Mouse (Mus musculus) MEL (cell line): ENCODE data around the gene Nf1. TPM values are rescaled to one million over a fixed set of nuclear protein-coding genes. Genes with fewer than 3 reads are reported as not detected.

Experiments
- DNase-seq: peaks from one replicate; pipeline ENCODE4 v3.0.0; 2011; ENCODE audit warnings: low read depth, low spot score
- H3K27ac ChIP-seq: 2 replicates; pipeline ENCODE4 v1.5.1; 2012; ENCODE audit warnings: low read depth, mild to moderate bottlenecking, control low read depth, low read length, moderate library complexity; ENCODE audit not compliant: control insufficient read depth
- H3K27me3 ChIP-seq, 2 experiments: fragments of 150-350 bp in 1 of 2; sonication (generic) in 1 of 2; 2 replicates each; pipeline ENCODE4 v1.6.1; 2012; ENCODE audit warnings: low read length in 2 of 2, mild to moderate bottlenecking in 2 of 2, improper control_type of control experiment in 1 of 2, moderate library complexity in 1 of 2; ENCODE audit not compliant: insufficient read depth in 2 of 2, control insufficient read depth in 1 of 2
- H3K36me3 ChIP-seq, 2 experiments: 2 replicates each; pipeline ENCODE4 v1.6.1; 2012 to 2014; ENCODE audit warnings: low read length in 2 of 2, improper control_type of control experiment in 1 of 2, inconsistent platforms in 1 of 2, mild to moderate bottlenecking in 1 of 2; ENCODE audit not compliant: insufficient read depth in 2 of 2, control insufficient read depth in 1 of 2
- H3K4me1 ChIP-seq, 2 experiments: fragments of 150-350 bp in 1 of 2; sonication (generic) in 1 of 2; 2 replicates each; pipeline ENCODE4 v1.6.1; 2012; ENCODE audit warnings: low read length in 2 of 2, improper control_type of control experiment in 1 of 2, mild to moderate bottlenecking in 1 of 2; ENCODE audit not compliant: insufficient read depth in 2 of 2, control insufficient read depth in 1 of 2
- H3K4me3 ChIP-seq, 2 experiments: fragments of 150-350 bp in 1 of 2; sonication (generic) in 1 of 2; 2 replicates each; pipeline ENCODE4 v1.5.1; 2012; ENCODE audit warnings: low read depth in 2 of 2, low read length in 2 of 2, mild to moderate bottlenecking in 2 of 2, moderate library complexity in 2 of 2, control low read depth in 1 of 2, improper control_type of control experiment in 1 of 2; ENCODE audit not compliant: control insufficient read depth in 1 of 2, insufficient read depth in 1 of 2
- H3K79me2 ChIP-seq: 2 replicates; pipeline ENCODE4 v1.6.1; 2012; ENCODE audit warnings: mild to moderate bottlenecking, low read length, moderate library complexity; ENCODE audit not compliant: control insufficient read depth, poor library complexity, insufficient read depth
- H3K9ac ChIP-seq: 2 replicates; pipeline ENCODE4 v1.6.1; 2012; ENCODE audit warnings: low read depth, mild to moderate bottlenecking, control low read depth, low read length, moderate library complexity; ENCODE audit not compliant: control insufficient read depth, poor library complexity, severe bottlenecking
- H3K9me3 ChIP-seq: fragments of 150-350 bp; sonication (generic); replicated peaks from 2 replicates; pipeline ENCODE4 v1.6.1; 2012; ENCODE audit warnings: mild to moderate bottlenecking, low read length, improper control_type of control experiment, moderate library complexity; ENCODE audit not compliant: insufficient read depth
- BHLHE40 ChIP-seq: IDR thresholded peaks from 2 replicates; pipeline ENCODE4 v1.6.1; 2012; ENCODE audit warnings: low read depth, mild to moderate bottlenecking, inconsistent platforms, low read length, improper control_type of control experiment, borderline replicate concordance
- CHD1 ChIP-seq: IDR thresholded peaks from 2 replicates; pipeline ENCODE4 v1.6.1; 2012; ENCODE audit warnings: low read depth, mild to moderate bottlenecking, inconsistent platforms, low read length, improper control_type of control experiment
- CHD2 ChIP-seq: IDR thresholded peaks from 2 replicates; pipeline ENCODE4 v1.6.1; 2011; ENCODE audit warnings: low read length, improper control_type of control experiment
- CTCF ChIP-seq, 3 experiments: IDR thresholded peaks in 2 of 3; conservative IDR thresholded peaks in 1 of 3; 2 replicates each; pipeline ENCODE4 v1.5.1; 2011 to 2012; ENCODE audit warnings: low read length in 3 of 3, low read depth in 2 of 3, mild to moderate bottlenecking in 2 of 3, improper control_type of control experiment in 1 of 3, inconsistent platforms in 1 of 3, mixed read lengths in 1 of 3, moderate library complexity in 1 of 3; ENCODE audit not compliant: control insufficient read depth in 1 of 3, insufficient read depth in 1 of 3, poor library complexity in 1 of 3, severe bottlenecking in 1 of 3
- ELF1 ChIP-seq: IDR thresholded peaks from 2 replicates; pipeline ENCODE4 v1.6.1; 2014; ENCODE audit warnings: low read depth, mild to moderate bottlenecking, inconsistent platforms, low read length, improper control_type of control experiment, moderate library complexity
- GABPA ChIP-seq: IDR thresholded peaks from 2 replicates; pipeline ENCODE4 v1.6.1; 2012; ENCODE audit warnings: low read depth, mild to moderate bottlenecking, inconsistent platforms, low read length, improper control_type of control experiment, moderate library complexity
- KAT2A ChIP-seq: conservative IDR thresholded peaks from 2 replicates; pipeline ENCODE4 v1.6.1; 2012; ENCODE audit warnings: low read depth, low read length, improper control_type of control experiment, inconsistent platforms
- MAFK ChIP-seq: IDR thresholded peaks from 2 replicates; pipeline ENCODE4 v1.6.1; 2011; ENCODE audit warnings: low read depth, mild to moderate bottlenecking, low read length, improper control_type of control experiment, borderline replicate concordance
- MXI1 ChIP-seq: IDR thresholded peaks from 2 replicates; pipeline ENCODE4 v1.6.1; 2011; ENCODE audit warnings: mild to moderate bottlenecking, low read depth, low read length, improper control_type of control experiment
- NRF1 ChIP-seq: IDR thresholded peaks from 2 replicates; pipeline ENCODE4 v1.6.1; 2014; ENCODE audit warnings: low read depth, mild to moderate bottlenecking, inconsistent platforms, low read length, improper control_type of control experiment, moderate library complexity; ENCODE audit not compliant: poor library complexity, insufficient read depth, severe bottlenecking
- POLR2A ChIP-seq, 2 experiments: IDR thresholded peaks; 2 replicates each; pipeline ENCODE4 v1.6.1; 2011 to 2012; ENCODE audit warnings: low read length in 2 of 2, mild to moderate bottlenecking in 2 of 2, control low read depth in 1 of 2, improper control_type of control experiment in 1 of 2, low read depth in 1 of 2, moderate library complexity in 1 of 2; ENCODE audit not compliant: control insufficient read depth in 1 of 2, insufficient read depth in 1 of 2, poor library complexity in 1 of 2
- POLR2AphosphoS2 ChIP-seq: IDR thresholded peaks from 2 replicates; pipeline ENCODE4 v1.6.1; 2011; ENCODE audit warnings: low read length, improper control_type of control experiment
- RAD21 ChIP-seq: IDR thresholded peaks from 2 replicates; pipeline ENCODE4 v1.6.1; 2011; ENCODE audit warnings: mild to moderate bottlenecking, low read depth, low read length, improper control_type of control experiment
- RCOR1 ChIP-seq: IDR thresholded peaks from 2 replicates; pipeline ENCODE4 v1.6.1; 2012; ENCODE audit warnings: low read depth, mild to moderate bottlenecking, inconsistent platforms, low read length, improper control_type of control experiment
- SMC3 ChIP-seq: IDR thresholded peaks from 2 replicates; pipeline ENCODE4 v1.6.1; 2011; ENCODE audit warnings: low read depth, low read length, improper control_type of control experiment
- TCF12 ChIP-seq: IDR thresholded peaks from 2 replicates; pipeline ENCODE4 v1.6.1; 2014; ENCODE audit warnings: low read depth, mild to moderate bottlenecking, inconsistent platforms, low read length, improper control_type of control experiment, moderate library complexity
- USF2 ChIP-seq, 2 experiments: IDR thresholded peaks; 2 replicates each; pipeline ENCODE4 v1.6.1; 2011 to 2012; ENCODE audit warnings: improper control_type of control experiment in 2 of 2, low read length in 2 of 2, borderline replicate concordance in 1 of 2, inconsistent platforms in 1 of 2, low read depth in 1 of 2, mild to moderate bottlenecking in 1 of 2; ENCODE audit not compliant: insufficient read depth in 1 of 2
- ZNF384 ChIP-seq: IDR thresholded peaks from 2 replicates; pipeline ENCODE4 v1.6.1; 2012; ENCODE audit warnings: low read depth, mild to moderate bottlenecking, inconsistent platforms, low read length, improper control_type of control experiment
- polyA plus RNA-seq, 2 experiments: library from polyadenylated mRNA; stranded (reverse) in 1 of 2; unstranded in 1 of 2; fragments of >175 nt in 1 of 2; fragments of >200 nt in 1 of 2; gene quantifications; 2 replicates each; pipeline versions ENCODE4 v1.2.1 to v1.2.4; 2012; ENCODE audit warnings: low replicate concordance in 2 of 2, low read depth in 1 of 2; ENCODE audit not compliant: insufficient read length in 2 of 2, insufficient read depth in 1 of 2, missing spikeins in 1 of 2
- total RNA-seq: library from RNA; depleted of rRNA; stranded (reverse); fragments of 300-350 nt; gene quantifications from 2 replicates; pipeline ENCODE4 v1.2.3, GENCODE M21; 2012

Nf1 gene
- total and polyA plus RNA-seq, 3 experiments, result 13.2 to 108 (median 20.3) TPM

DNA sequence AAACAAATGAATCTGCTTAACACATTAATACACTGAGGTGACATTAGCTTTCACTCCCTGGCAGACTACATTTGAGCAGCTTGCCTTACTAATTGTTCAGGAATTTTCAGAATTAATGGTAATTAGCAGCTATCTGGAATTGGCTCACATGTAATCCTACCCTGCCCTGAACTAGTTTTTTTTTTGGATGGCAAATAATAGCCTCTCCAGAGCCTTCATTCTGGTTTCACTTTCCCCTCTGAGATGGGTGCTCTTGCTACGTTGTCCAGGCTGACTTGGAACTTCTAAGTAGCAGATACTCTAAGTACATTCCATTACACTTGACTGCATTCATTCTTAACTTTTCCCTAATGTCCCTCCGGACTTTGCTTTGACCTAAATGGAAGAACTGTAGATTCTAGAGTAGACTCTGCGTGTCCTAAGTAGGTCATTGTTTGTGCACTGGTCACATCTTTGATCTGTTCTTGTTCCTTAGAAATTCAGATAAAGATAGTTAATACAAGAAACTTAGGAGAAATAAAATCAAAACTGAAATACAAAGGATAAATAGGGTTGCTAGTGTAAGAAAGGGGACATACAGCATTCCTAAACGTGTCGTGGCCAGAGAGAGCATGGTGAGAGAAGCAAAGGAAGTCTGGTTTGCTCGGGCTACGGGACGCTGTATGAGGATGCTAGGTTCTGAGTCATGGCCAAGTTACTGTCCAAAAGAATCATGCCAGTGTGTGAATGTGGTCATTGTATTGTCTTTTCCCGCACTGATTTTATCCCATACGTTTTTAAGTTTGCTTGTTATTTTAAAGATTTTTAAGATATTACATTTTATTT is 155.7 kb downstream of the Nf1 start:
- TF ChIP-seq RAD21 (no peak), POLR2AphosphoS2 (no peak), CTCF (IDR thresholded peaks at IDR 0.05 in 2 of 3, conservative IDR thresholded peaks at IDR 0.05 in 1 of 3; ENCODE audit: control insufficient read depth in 1 of 3, insufficient read depth in 1 of 3, low read depth in 2 of 3, low read length in 3 of 3, poor library complexity in 1 of 3, severe bottlenecking in 1 of 3) (no peak), RCOR1 (no peak), BHLHE40 (no peak), GABPA (no peak), NRF1 (no peak), ELF1 (no peak), TCF12 (no peak), SMC3 (no peak), USF2 (IDR thresholded peaks at IDR 0.05; ENCODE audit: borderline replicate concordance in 1 of 2, insufficient read depth in 1 of 2, low read depth in 1 of 2, low read length in 2 of 2) (no peak), KAT2A (no peak), MXI1 (no peak), POLR2A (IDR thresholded peaks at IDR 0.05; ENCODE audit: control insufficient read depth in 1 of 2, insufficient read depth in 1 of 2, low read depth in 1 of 2, low read length in 2 of 2, poor library complexity in 1 of 2) (no peak), ZNF384 (no peak)
- Histone ChIP-seq H3K4me3 (no peak overlapping the region), H3K36me3 (peaks cover 0 to 4% of the 10 kb centered on the region in 2 experiments; a peak in 2 of 4 replicates), H3K9ac (no peak overlapping the region), H3K27ac (no peak overlapping the region), H3K4me1 (no peaks in the 10 kb centered on the region), H3K9me3 (no peaks in the 10 kb centered on the region), H3K79me2 (no peaks in the 10 kb centered on the region), H3K27me3 (no peaks in the 10 kb centered on the region)
- no peak for DNase-seq

DNA sequence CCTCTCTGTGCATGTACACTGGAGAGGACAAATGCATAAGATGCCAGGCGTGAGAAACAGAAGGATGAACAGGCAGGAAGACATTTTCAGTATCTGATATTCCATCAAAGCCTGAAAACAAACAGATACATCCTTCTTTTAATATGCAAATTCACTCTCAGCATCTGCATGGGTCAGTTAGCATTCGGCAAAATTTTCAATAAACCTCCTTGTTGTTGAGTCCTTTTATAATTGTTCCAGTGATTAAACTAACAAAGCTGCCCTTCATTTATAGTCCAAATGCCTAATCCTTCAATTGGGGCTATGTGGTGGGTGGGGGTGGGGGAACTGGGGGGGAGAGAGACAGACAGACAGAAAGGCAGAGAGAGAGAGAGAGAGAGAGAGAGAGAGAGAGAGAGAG is 163.4 kb downstream of the Nf1 start:
- no peak overlapping the region for H3K4me3 ChIP-seq
- no peaks in the 10 kb centered on the region for H3K4me1 ChIP-seq
- no peaks in the 10 kb centered on the region for H3K9me3 ChIP-seq
- H3K36me3 ChIP-seq, result no peaks in the 10 kb centered on the region; a peak in 1 of 4 replicates
- TF ChIP-seq CHD2 (no peak), TCF12 (no peak), CHD1 (no peak), MAFK (no peak)
- H3K27ac ChIP-seq, result no peak overlapping the region
- no peaks in the 10 kb centered on the region for H3K27me3 ChIP-seq
- no peak for DNase-seq
- H3K9ac ChIP-seq, result no peak overlapping the region
- no peaks in the 10 kb centered on the region for H3K79me2 ChIP-seq
